Mouse (Mus musculus) ES-Bruce4 (cell line): ENCODE measurements around the gene S100a11.

Experiments
- CTCF ChIP-seq: IDR thresholded peaks from one replicate; pipeline ENCODE4 v1.8.1; 2011; ENCODE audit warnings: low read depth, low read length
- EP300 ChIP-seq: IDR thresholded peaks from 2 replicates; pipeline ENCODE4 v1.6.1; 2011; ENCODE audit warnings: low read depth, low read length; ENCODE audit not compliant: insufficient read depth
- POLR2A ChIP-seq: IDR thresholded peaks from one replicate; pipeline ENCODE4 v1.8.1; 2011; ENCODE audit warnings: low read length; ENCODE audit not compliant: insufficient read depth

- TF ChIP-seq CTCF (no peak), EP300 (no peak), POLR2A (no peak)
Observed at GRCm38 (mm10) chr3:93559961-93560360, 39.7 kb downstream of the S100a11 start.
